Mouse (Mus musculus) heart, embryonic 14.5 days (tissue): Measurements from ENCODE around the gene Calb2. TPM values are rescaled to one million over a fixed set of nuclear protein-coding genes. Genes with fewer than 3 reads are reported as not detected.

Experiments used
- ATAC-seq: fragments of 200-750 bp; cut with Nextera tagmentation; 2 replicates; pipeline ENCODE4 v1.8.0; 2017; ENCODE audit warnings: low read depth, moderate TSS enrichment; ENCODE audit not compliant: insufficient number of reproducible peaks, insufficient read depth, low FRiP score
- H3K27ac ChIP-seq, 2 experiments: fragments of 200-500 bp in 1 of 2; fragments of 300-500 bp in 1 of 2; sonication (generic) in 1 of 2; replicated peaks in 1 of 2; 2 replicates each; pipeline ENCODE4 v1.5.1; 2012 to 2014; ENCODE audit warnings: low read depth in 2 of 2, low read length in 2 of 2, control low read depth in 1 of 2, mild to moderate bottlenecking in 1 of 2, mixed read lengths in 1 of 2; ENCODE audit not compliant: control insufficient read depth in 1 of 2, insufficient read depth in 1 of 2
- H3K27me3 ChIP-seq: fragments of 300-500 bp; sonication (generic); 2 replicates; pipeline ENCODE4 v1.6.1; 2014; ENCODE audit warnings: mild to moderate bottlenecking, low read length, control low read depth; ENCODE audit not compliant: control insufficient read depth, insufficient read depth
- H3K36me3 ChIP-seq: fragments of 300-500 bp; sonication (generic); 2 replicates; pipeline ENCODE4 v1.6.1; 2014; ENCODE audit warnings: mild to moderate bottlenecking, control low read depth, low read length, mixed read lengths; ENCODE audit not compliant: control insufficient read depth, insufficient read depth
- H3K4me1 ChIP-seq, 2 experiments: fragments of 200-500 bp in 1 of 2; fragments of 300-500 bp in 1 of 2; sonication (generic) in 1 of 2; 2 replicates each; pipeline ENCODE4 v1.6.1; 2012 to 2014; ENCODE audit warnings: low read length in 2 of 2, control low read depth in 1 of 2, mixed read lengths in 1 of 2; ENCODE audit not compliant: control insufficient read depth in 2 of 2, insufficient read depth in 2 of 2
- H3K4me2 ChIP-seq: fragments of 300-500 bp; sonication (generic); 2 replicates; pipeline ENCODE4 v1.6.1; 2014; ENCODE audit warnings: mild to moderate bottlenecking, low read length
- H3K4me3 ChIP-seq, 2 experiments: fragments of 200-500 bp in 1 of 2; fragments of 300-500 bp in 1 of 2; sonication (generic) in 1 of 2; 2 replicates each; pipeline ENCODE4 v1.5.1; 2012 to 2014; ENCODE audit warnings: low read length in 2 of 2, mild to moderate bottlenecking in 2 of 2, control low read depth in 1 of 2, low read depth in 1 of 2, moderate library complexity in 1 of 2; ENCODE audit not compliant: control insufficient read depth in 1 of 2, insufficient read depth in 1 of 2
- H3K9ac ChIP-seq: fragments of 300-500 bp; sonication (generic); 2 replicates; pipeline ENCODE4 v1.6.1; 2014; ENCODE audit warnings: mild to moderate bottlenecking, low read length
- H3K9me3 ChIP-seq: fragments of 300-500 bp; sonication (generic); 2 replicates; pipeline ENCODE4 v1.6.1; 2016; ENCODE audit warnings: low read length, control low read depth; ENCODE audit not compliant: control insufficient read depth
- WGBS: fragments of 180-500 bp; shearing (Covaris S2); extraction: QIAGEN DNeasy Blood & Tissue Kit; methylation state at CpG from one replicate; pipeline ENCODE4 v1.1.7; 2014; 5-methylcytosine and 5-hydroxymethylcytosine counted together
- polyA plus RNA-seq: library from polyadenylated mRNA; unstranded; fragments of >200 nt; fragmentation: Nextera tagmentation; extraction: Ambion mirVana; gene quantifications from 2 replicates; pipeline ENCODE4 v1.2.1, GENCODE M21; 2014

Gene Calb2
- polyA plus RNA-seq, 1 experiment from 2014 or later, result 0.65 TPM

DNA sequence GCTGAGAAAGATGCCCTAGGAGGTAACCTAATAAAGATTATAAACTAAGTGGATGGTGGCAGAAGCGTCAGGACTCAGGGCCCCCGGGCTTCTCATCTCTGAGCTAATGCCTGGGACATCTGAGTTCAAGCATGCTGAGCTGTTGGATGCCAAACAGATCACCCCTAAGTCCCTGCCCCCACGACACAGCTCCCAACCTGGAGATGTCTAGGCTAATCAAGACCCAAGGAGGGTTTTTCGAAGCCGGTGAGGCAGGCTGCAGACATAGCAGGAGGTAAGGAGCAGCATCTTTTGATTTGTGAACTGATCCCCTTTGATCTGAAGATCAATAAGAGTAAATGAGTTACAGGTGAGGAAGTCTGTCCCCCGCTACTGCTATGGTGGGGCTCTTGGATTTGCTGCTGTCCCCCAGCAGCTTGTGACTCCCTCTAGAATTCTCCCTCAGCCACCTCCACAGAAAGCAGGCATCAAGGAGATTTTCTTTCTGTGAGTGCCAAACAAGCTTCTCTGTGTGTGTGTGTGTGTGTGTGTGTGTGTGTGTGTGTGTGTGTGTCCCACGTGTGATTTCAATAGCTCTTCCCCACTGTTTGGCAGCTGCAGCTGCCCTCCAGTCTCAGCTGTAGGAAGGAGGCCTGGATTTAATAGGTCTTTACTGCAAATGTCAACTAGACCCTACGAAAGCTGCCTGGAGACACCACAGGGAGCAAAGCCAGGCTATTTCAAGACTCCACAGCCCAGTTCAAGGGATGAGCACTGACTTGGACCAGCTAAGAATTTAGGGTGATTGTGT lies 21.1 kb upstream of the Calb2 start:
- no peaks in the 10 kb centered on the region for H3K36me3 ChIP-seq
- H3K4me2 ChIP-seq, result no peak overlapping the region
- ATAC-seq, result no peak
- no peaks in the 10 kb centered on the region for H3K9me3 ChIP-seq
- H3K27me3 ChIP-seq, result no peaks in the 10 kb centered on the region; the same call in 1 of the 2 replicates
- H3K27ac ChIP-seq, result no peak overlapping the region
- WGBS, result 23% methylated on average over 8 of the region's 8 CpGs
- no peaks in the 10 kb centered on the region for H3K4me1 ChIP-seq
- no peak overlapping the region for H3K9ac ChIP-seq
- no peak overlapping the region for H3K4me3 ChIP-seq

DNA sequence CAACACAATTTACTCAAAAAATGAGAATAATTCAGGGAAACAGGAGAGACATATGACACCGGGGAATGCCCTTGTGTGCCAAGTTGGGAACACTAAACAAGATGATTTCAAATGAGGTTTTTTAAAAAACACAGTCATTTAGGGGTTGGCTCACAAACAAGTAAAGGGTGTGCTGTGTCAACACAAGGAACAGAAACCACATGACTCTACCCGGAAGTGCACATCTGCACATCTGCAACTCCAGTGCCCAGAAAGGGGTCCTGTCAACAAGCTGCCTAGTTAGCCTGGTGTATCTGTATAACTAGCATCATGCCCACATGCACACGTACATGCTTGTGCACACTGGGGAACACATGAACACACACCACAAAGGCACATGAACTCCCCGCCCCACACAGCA lies 17.5 kb upstream of the Calb2 start:
- no peaks in the 10 kb centered on the region for H3K9me3 ChIP-seq
- no peak for ATAC-seq
- no peak overlapping the region for H3K4me3 ChIP-seq
- H3K36me3 ChIP-seq, result no peaks in the 10 kb centered on the region
- no peaks in the 10 kb centered on the region; the same call in 1 of the 2 replicates for H3K27me3 ChIP-seq
- no peak overlapping the region for H3K27ac ChIP-seq
- H3K9ac ChIP-seq, result no peak overlapping the region
- WGBS, result 78% methylated on average over 4 of the region's 4 CpGs
- no peak overlapping the region for H3K4me2 ChIP-seq
- H3K4me1 ChIP-seq, result no peaks in the 10 kb centered on the region

DNA sequence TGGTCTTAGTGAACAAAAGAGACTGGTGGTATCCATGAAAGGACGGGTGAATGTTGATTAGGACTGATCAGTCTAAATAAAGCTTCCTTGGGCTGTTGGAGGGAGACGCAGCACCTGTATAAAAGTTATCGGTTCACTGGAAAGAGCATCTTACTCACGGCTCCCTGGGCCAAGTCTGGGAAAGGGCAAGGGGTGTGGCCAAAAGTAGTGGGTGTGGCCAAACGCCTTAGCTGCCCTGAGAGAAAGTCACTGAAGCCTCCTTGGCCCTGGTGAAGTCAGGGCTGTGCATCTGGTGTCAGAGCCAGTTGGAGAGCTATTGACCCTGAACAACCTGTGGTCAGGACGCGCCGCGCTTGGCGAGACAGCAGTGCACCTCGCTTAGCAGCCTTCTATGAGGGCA lies 15.7 kb upstream of the Calb2 start:
- H3K27me3 ChIP-seq, result no peaks in the 10 kb centered on the region
- no peak for ATAC-seq
- no peaks in the 10 kb centered on the region for H3K36me3 ChIP-seq
- no peak overlapping the region for H3K4me2 ChIP-seq
- no peak overlapping the region for H3K27ac ChIP-seq
- H3K4me1 ChIP-seq, result no peaks in the 10 kb centered on the region
- 22% methylated on average over 11 of the region's 11 CpGs for WGBS
- H3K9ac ChIP-seq, result no peak overlapping the region
- no peaks in the 10 kb centered on the region for H3K9me3 ChIP-seq
- H3K4me3 ChIP-seq, result no peak overlapping the region

DNA sequence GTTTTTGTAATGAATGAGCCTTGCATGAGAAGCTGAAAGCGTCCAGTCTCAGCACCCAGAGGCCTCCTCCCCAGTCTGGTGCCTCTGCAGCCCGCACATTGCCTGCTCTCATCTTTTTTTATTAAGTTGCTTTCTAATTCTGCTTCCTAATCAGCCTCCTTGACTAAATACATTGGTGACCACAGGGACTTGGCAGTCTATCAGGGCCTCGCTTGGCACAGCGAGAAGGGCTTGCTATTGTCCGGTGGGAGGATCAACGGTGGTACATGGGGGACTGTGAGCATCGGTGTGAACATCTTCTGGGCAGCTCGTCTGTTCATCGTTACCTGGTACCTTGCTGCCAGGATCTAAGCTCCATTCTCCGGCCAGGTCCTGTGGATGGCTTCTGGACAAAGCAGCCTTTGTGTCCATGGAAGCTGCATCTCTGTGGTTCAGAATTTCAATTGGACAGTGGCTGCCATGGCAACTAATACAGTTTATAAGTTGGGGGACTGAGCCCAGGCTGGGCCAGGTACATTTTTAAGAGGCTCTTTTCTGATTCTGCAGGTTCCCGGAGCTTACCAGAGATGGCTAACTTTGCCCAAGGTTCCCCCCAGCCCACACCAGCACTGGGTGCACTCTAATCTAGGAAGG lies 14.8 kb upstream of the Calb2 start:
- WGBS, result 79% methylated on average over 11 of the region's 11 CpGs
- H3K27me3 ChIP-seq, result no peaks in the 10 kb centered on the region
- no peaks in the 10 kb centered on the region for H3K36me3 ChIP-seq
- H3K9ac ChIP-seq, result no peak overlapping the region
- no peaks in the 10 kb centered on the region for H3K4me1 ChIP-seq
- no peak overlapping the region for H3K27ac ChIP-seq
- H3K4me3 ChIP-seq, result no peak overlapping the region
- ATAC-seq, result no peak
- H3K9me3 ChIP-seq, result no peaks in the 10 kb centered on the region
- H3K4me2 ChIP-seq, result no peak overlapping the region

DNA sequence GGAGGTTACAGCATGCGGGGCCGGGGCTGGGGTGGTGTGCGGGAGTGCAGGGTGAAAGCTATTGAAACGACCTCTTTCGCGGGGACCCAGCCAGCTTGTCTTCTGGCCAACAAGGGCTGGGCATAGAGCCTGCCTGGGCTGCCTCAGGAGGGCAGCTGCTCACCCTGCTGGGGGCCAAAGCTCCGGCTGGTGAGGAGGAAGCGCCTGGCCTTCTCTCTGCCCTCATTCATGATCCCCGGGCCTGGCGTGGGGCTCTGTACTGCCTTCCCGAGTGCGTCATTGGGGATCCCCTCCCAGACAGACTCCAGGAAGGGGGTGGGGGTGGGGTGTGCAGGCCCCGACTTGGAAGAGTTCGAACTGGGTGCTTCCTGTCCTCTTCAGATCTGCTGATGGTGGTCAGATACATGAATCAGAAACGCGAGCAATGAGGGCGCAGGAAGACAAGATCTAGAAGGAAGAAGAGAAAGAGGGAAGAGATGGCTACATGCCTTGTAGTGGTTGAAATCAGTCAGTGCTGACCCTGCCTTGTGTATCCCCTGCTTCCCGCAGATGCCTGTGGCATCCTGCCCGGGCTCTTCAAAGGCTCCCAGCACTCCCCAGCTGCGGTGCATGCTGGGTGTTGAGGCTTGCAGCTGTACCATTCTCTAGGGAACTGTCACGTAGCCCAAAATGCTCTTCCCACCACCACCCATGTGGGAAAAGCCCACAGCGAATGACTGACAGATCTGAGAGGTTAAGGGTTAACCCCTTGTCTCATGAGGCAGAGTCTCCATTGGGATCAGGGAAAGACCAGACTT lies 9.5 kb upstream of the Calb2 start:
- WGBS, result 16% methylated on average over 22 of the region's 22 CpGs
- Histone ChIP-seq H3K36me3 (no peaks in the 10 kb centered on the region), H3K9me3 (no peaks in the 10 kb centered on the region), H3K9ac (no peak overlapping the region), H3K4me1 (peaks cover 3 to 4% of the 10 kb centered on the region in 2 experiments; a peak in 1 of 4 replicates), H3K4me2 (peak overlapping the region; percentile 8), H3K27me3 (peaks cover 14% of the 10 kb centered on the region), H3K4me3 (no peak overlapping the region), H3K27ac (no peak overlapping the region)
- ATAC-seq, result no peak

DNA sequence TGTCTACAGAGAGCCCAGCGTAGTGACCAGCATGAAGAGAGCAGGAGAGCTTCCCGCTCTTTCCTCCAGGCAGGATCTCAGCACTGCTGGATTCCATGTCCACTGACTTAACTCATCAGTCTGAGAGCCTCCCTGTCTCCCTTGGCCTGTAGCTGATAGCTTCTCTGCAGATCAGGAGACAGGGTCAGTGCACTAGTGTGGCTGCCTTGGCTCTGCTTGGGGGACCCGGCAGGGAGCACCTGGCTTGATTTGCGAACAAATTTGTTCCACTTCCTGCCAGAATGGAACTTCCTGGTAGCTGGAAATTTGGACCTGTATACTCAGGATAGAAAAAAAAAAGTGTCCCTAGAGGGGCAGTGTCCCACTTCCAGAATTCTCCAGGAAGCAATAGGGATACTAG lies 6.8 kb upstream of the Calb2 start:
- Histone ChIP-seq H3K4me1 (peaks cover 3 to 4% of the 10 kb centered on the region in 2 experiments; a peak in 1 of 4 replicates), H3K4me2 (no peak overlapping the region), H3K9ac (no peak overlapping the region), H3K9me3 (no peaks in the 10 kb centered on the region), H3K4me3 (no peak overlapping the region), H3K36me3 (no peaks in the 10 kb centered on the region), H3K27me3 (peaks cover 20% of the 10 kb centered on the region), H3K27ac (no peak overlapping the region)
- WGBS, result 78% methylated on average over 4 of the region's 4 CpGs
- no peak for ATAC-seq

DNA sequence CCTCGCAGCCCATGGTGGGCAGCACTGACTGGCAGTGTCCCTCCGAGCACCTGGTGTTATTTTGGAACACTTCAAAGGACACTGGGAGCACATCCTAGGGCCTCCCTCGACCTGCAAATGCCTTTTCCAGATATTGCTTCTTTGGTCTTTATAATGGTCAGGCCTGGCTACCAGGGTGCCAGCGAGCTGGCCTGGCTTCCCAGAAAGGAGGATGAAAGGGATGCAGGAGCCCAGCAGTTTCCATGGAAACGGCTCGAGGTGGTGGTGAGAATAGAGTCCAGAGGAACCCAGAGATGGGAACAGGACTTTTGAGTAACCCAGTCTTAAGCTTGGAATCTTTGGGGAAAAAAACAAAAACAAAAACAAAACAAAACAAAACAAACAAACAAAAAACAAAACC lies 4.2 kb upstream of the Calb2 start:
- Histone ChIP-seq H3K27me3 (peaks cover 40% of the 10 kb centered on the region), H3K4me3 (no peak overlapping the region), H3K36me3 (no peaks in the 10 kb centered on the region), H3K4me1 (peaks cover 0 to 2% of the 10 kb centered on the region in 2 experiments; a peak in 1 of 4 replicates), H3K4me2 (no peak overlapping the region), H3K9ac (no peak overlapping the region), H3K27ac (no peak overlapping the region), H3K9me3 (0 out of 2 replicates have a peak, but pooled peaks cover 4% of the 10 kb centered on the region)
- ATAC-seq, result no peak
- WGBS, result 61% methylated on average over 6 of the region's 6 CpGs
